Mouse (Mus musculus): Measurements from ENCODE around the gene Odf3l1. TPM values are rescaled to one million over a fixed set of nuclear protein-coding genes. Genes with fewer than 3 reads are reported as not detected.

Odf3l1 gene
- polyA plus RNA-seq, 1 experiment: not detected

- Histone ChIP-seq H3K9me3 (ENCODE audit: control insufficient read depth, low read length) (no peaks in the 10 kb centered on the region), H3K4me3 (replicated peaks) (no peak overlapping the region), H3K4me1 (ENCODE audit: control insufficient read depth) (no peaks in the 10 kb centered on the region), H3K36me3 (ENCODE audit: control insufficient read depth) (no peaks in the 10 kb centered on the region), H3K27me3 (ENCODE audit: control insufficient read depth) (no peaks in the 10 kb centered on the region)
- no peak for TF ChIP-seq GATA1 (IDR thresholded peaks at IDR 0.05; ENCODE audit: low read length)
- TF ChIP-seq TAL1 (IDR thresholded peaks at IDR 0.05; ENCODE audit: low read length): no peak
These were observed 7.8 kb upstream of the Odf3l1 start for GRCm38 (mm10) chr9:56872105-56872903.

DNA sequence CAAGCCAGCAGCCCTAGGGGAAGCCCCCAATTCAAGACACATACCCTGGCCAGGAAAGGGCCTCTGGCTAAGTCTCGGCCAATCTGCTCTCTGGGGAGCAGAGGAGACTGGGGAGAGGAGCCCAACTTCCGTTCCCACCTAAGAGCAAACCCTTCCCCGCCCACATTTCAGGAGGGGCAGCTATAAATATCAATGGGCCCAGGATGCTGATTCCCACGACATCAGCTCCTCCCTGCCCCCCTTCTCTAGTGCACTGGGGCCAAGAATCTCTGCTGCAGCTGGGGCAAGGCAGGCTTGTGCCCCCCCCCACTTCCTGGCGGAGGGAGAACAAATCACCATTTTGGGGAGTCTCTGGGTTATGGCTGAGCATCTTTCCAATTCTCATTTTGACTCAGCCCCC, 6.7 kb upstream of the Odf3l1 start:
- TF ChIP-seq GATA1 (IDR thresholded peaks at IDR 0.05; ENCODE audit: low read length) (no peak), TAL1 (IDR thresholded peaks at IDR 0.05; ENCODE audit: low read length) (no peak)
- no peak overlapping the region for H3K4me3 ChIP-seq (replicated peaks)
- no peaks in the 10 kb centered on the region for H3K4me1 ChIP-seq (ENCODE audit: control insufficient read depth)
- H3K9me3 ChIP-seq (ENCODE audit: control insufficient read depth, low read length): no peaks in the 10 kb centered on the region
- no peaks in the 10 kb centered on the region for H3K36me3 ChIP-seq (ENCODE audit: control insufficient read depth)
- H3K27me3 ChIP-seq (ENCODE audit: control insufficient read depth): no peaks in the 10 kb centered on the region

GRCm38 (mm10) chr9:56870778-56871177, 6.3 kb upstream of the Odf3l1 start:
- no peaks in the 10 kb centered on the region for H3K9me3 ChIP-seq (ENCODE audit: control insufficient read depth, low read length)
- TF ChIP-seq TAL1 (IDR thresholded peaks at IDR 0.05; ENCODE audit: low read length): no peak
- no peak for TF ChIP-seq GATA1 (IDR thresholded peaks at IDR 0.05; ENCODE audit: low read length)
- H3K4me1 ChIP-seq (ENCODE audit: control insufficient read depth): no peaks in the 10 kb centered on the region
- no peaks in the 10 kb centered on the region for H3K36me3 ChIP-seq (ENCODE audit: control insufficient read depth)
- peaks cover under 1% of the 10 kb centered on the region; the same call in 1 of the 2 replicates for H3K27me3 ChIP-seq (ENCODE audit: control insufficient read depth)
- no peak overlapping the region for H3K4me3 ChIP-seq (replicated peaks)

DNA sequence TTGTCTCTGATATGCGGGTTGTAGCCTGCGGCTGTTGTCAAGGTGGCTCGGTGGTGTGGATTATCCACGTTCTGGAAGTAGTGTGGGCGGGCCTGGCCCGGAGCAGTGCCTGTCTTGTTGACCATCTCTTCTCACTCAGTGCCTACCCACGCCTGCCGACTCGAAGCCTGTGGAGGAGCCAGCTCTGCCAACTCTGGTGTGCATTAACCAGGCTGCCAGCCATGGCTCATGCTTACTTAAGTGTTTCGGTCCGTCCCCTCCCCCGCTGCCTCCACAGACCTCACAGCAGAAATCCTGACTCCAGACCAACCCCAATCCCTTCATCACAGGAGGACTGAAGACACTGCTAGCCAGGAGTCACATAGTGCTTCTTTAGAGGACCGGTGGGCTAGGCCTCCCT, 5.1 kb upstream of the Odf3l1 start:
- Histone ChIP-seq H3K9me3 (ENCODE audit: control insufficient read depth, low read length) (no peaks in the 10 kb centered on the region), H3K4me3 (replicated peaks) (no peak overlapping the region), H3K36me3 (ENCODE audit: control insufficient read depth) (no peaks in the 10 kb centered on the region), H3K27me3 (ENCODE audit: control insufficient read depth) (peaks cover 12% of the 10 kb centered on the region), H3K4me1 (ENCODE audit: control insufficient read depth) (no peaks in the 10 kb centered on the region)
- TF ChIP-seq GATA1 (IDR thresholded peaks at IDR 0.05; ENCODE audit: low read length) (no peak), TAL1 (IDR thresholded peaks at IDR 0.05; ENCODE audit: low read length) (no peak)

- TF ChIP-seq GATA1 (IDR thresholded peaks at IDR 0.05; ENCODE audit: low read length) (no peak), TAL1 (IDR thresholded peaks at IDR 0.05; ENCODE audit: low read length) (no peak)
- Histone ChIP-seq H3K9me3 (ENCODE audit: control insufficient read depth, low read length) (no peaks in the 10 kb centered on the region), H3K4me3 (replicated peaks) (no peak overlapping the region), H3K36me3 (ENCODE audit: control insufficient read depth) (no peaks in the 10 kb centered on the region), H3K27me3 (ENCODE audit: control insufficient read depth) (peaks cover 21% of the 10 kb centered on the region), H3K4me1 (ENCODE audit: control insufficient read depth) (no peaks in the 10 kb centered on the region)
These were observed 3.8 kb upstream of the Odf3l1 start for GRCm38 (mm10) chr9:56868292-56868691.

GRCm38 (mm10) chr9:56866430-56866829, 2.0 kb upstream of the Odf3l1 start:
- Histone ChIP-seq H3K9me3 (ENCODE audit: control insufficient read depth, low read length) (no peaks in the 10 kb centered on the region), H3K4me1 (ENCODE audit: control insufficient read depth) (no peaks in the 10 kb centered on the region), H3K36me3 (ENCODE audit: control insufficient read depth) (no peaks in the 10 kb centered on the region), H3K4me3 (replicated peaks) (no peak overlapping the region), H3K27me3 (ENCODE audit: control insufficient read depth) (peaks cover 21% of the 10 kb centered on the region)
- TF ChIP-seq TAL1 (IDR thresholded peaks at IDR 0.05; ENCODE audit: low read length) (no peak), GATA1 (IDR thresholded peaks at IDR 0.05; ENCODE audit: low read length) (no peak)

DNA sequence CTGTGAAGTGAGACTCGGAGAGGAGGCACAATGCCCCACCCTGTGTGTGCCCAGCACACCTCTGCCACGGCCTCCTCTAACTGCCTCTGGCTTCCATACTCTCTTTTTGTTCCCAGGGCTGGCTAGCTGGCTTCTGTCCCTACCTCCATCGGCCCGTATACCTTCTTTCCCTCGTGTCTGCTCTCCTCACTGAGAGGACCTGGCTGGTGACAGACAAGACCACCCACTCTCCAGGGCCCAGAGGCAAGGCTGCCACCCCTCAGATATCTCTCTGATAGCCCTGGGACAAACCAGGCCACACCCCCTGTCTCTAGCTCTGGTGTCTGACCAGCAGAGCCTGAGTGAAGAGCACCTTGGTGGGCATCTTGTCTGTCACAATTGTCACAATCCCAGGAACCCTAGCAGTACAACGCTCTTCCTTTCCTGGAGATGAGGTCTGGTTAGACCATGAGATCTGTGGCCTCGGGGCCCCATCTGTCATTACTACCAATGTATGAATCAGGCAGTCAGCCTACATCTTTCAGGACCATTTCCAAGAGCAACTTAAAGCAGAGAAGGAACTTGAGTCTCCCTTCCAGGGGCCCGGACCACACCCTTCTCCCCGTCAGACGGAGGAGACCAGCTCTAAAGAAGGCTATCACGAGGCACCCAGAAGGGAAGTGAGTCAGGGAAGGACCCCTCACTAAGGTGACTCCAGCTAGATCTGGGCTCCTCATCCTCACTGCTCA, 1.4 kb upstream of the Odf3l1 start:
- Histone ChIP-seq H3K9me3 (ENCODE audit: control insufficient read depth, low read length) (no peaks in the 10 kb centered on the region), H3K27me3 (ENCODE audit: control insufficient read depth) (peaks cover 21% of the 10 kb centered on the region), H3K4me1 (ENCODE audit: control insufficient read depth) (no peaks in the 10 kb centered on the region), H3K4me3 (replicated peaks) (no peak overlapping the region), H3K36me3 (ENCODE audit: control insufficient read depth) (no peaks in the 10 kb centered on the region)
- TF ChIP-seq TAL1 (IDR thresholded peaks at IDR 0.05; ENCODE audit: low read length): no peak
- TF ChIP-seq GATA1 (IDR thresholded peaks at IDR 0.05; ENCODE audit: low read length): no peak

GRCm38 (mm10) chr9:56864832-56865231, 353 bp upstream of the Odf3l1 start, which contains the start of gene Cspg4:
Cspg4 (plus strand) TSS chr9:56865033.
- no peak for TF ChIP-seq GATA1 (IDR thresholded peaks at IDR 0.05; ENCODE audit: low read length)
- no peak for TF ChIP-seq TAL1 (IDR thresholded peaks at IDR 0.05; ENCODE audit: low read length)
- H3K4me3 ChIP-seq (replicated peaks): no peak within 1 kb of the TSS
- H3K4me1 ChIP-seq (ENCODE audit: control insufficient read depth): no peaks in the 10 kb centered on the region
- H3K27me3 ChIP-seq (ENCODE audit: control insufficient read depth): peaks cover 21% of the 10 kb centered on the region
- H3K9me3 ChIP-seq (ENCODE audit: control insufficient read depth, low read length): no peaks in the 10 kb centered on the region
- no peaks in the 10 kb centered on the region for H3K36me3 ChIP-seq (ENCODE audit: control insufficient read depth)

DNA sequence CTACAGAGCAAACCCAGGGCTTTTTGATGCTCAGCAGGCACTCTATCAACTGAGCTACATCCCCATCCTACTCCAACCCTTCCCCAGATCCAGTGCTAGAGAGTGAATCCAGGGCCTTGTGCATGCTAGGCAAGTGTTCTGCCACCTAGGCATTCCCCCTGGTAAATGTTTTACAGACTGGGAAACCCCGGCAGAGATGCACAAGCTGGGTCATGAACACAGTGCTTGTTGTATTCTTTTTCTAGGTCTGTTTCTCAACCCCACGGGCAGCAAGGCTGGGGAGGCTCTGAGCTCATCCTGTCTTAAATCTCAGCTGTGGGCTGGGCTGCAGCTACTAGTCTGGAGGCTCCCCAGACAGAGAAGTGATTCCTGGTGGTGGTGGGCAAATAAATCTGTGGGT, 1.6 kb downstream of the Odf3l1 start:
- H3K9me3 ChIP-seq (ENCODE audit: control insufficient read depth, low read length): no peaks in the 10 kb centered on the region
- TF ChIP-seq GATA1 (IDR thresholded peaks at IDR 0.05; ENCODE audit: low read length) (no peak), TAL1 (IDR thresholded peaks at IDR 0.05; ENCODE audit: low read length) (no peak)
- H3K4me1 ChIP-seq (ENCODE audit: control insufficient read depth): no peaks in the 10 kb centered on the region
- H3K36me3 ChIP-seq (ENCODE audit: control insufficient read depth): no peaks in the 10 kb centered on the region
- peaks cover 21% of the 10 kb centered on the region for H3K27me3 ChIP-seq (ENCODE audit: control insufficient read depth)
- no peak overlapping the region for H3K4me3 ChIP-seq (replicated peaks)

All from erythroblast, embryonic 14.5 days (primary cell).